Mouse (Mus musculus): ENCODE measurements around the gene Zfp189. TPM values are rescaled to one million over a fixed set of nuclear protein-coding genes. Genes with fewer than 3 reads are reported as not detected.

Zfp189 gene
- total RNA-seq, 2 experiments from 2014 or later: 8.4 to 17.0 TPM

Other genes with a start within 250 kb of the Zfp189 start
- not detected for gene Acnat2, start 113.0 kb upstream of the Zfp189 start, total RNA-seq (2021)
- 1 to 10 TPM; 1.1 to 1.3 TPM for gene Acnat1, start 47.3 kb upstream of the Zfp189 start, total RNA-seq (2021)
- gene Baat, start 14.6 kb upstream of the Zfp189 start, total RNA-seq (2021): under 1 TPM in 1 of 2 experiments, not detected in 1; 0.27 TPM
- 10 to 100 TPM; 28.3 to 31.0 TPM for gene Mrpl50, start 83 bp upstream of the Zfp189 start, total RNA-seq (2021)
- 1 to 10 TPM in 1 of 2 experiments, under 1 TPM in 1; 0.72 to 1.4 TPM for gene Aldob, start 28.4 kb downstream of the Zfp189 start, total RNA-seq (2021)
- gene Tmem246, start 76.7 kb downstream of the Zfp189 start, total RNA-seq (2021): 10 to 100 TPM; 66.9 to 68.1 TPM
- gene Rnf20, start 110.8 kb downstream of the Zfp189 start, total RNA-seq (2021): 10 to 100 TPM; 64.3 to 70.4 TPM
- gene Ppp3r2, start 160.8 kb downstream of the Zfp189 start, total RNA-seq (2021): under 1 TPM; 0.47 to 0.75 TPM